9 mouse cellular contexts compared by ENCODE assay signal in the genomic region with DNA sequence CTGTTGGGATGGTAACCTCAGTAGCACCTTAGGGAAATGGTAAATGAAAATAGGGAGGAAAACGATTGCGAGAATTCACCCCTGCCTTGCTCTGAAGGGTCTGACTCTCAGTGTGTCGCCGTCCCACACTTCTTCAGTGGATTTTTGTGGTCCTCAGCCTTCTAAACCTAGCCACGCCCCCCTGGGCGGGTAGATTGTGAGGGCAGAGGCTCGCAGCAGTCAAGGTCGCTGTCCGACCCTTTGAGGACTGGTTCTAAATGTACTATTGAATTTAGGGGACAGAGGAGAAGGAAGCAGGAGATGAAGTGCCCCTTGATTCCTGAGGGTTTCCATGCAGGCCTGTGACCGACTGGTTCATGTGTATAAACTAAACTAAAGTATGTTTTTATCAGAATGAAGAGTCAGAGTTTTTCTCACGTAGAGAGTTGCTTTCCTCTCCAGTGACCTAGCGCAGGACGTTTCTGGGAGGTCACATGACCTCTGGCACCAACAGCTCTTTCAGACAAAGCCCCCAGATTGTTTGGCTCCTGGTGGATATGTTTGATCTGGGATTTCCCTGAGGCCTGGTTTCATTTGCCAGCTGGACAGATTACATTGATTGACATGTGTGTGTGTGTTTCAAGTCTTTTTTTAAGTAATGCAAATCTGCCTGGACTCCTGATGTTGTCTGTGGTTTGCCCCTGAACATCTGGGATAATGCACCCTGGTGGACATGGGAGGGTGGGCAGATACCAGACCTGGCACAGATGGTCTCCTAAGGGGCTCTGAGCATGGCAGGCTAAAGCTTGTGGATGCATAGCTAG.
A peak's percentile ranks its signal among the peaks of the same experiment; 100 is the strongest.
DNase-seq lines count a peak whose midpoint lies in the region; ATAC-seq and TF ChIP-seq lines count a peak whose summit lies in the region.
"Had no signal": no experiment of that assay in that cellular context is flagged by ENCODE, and none has a peak within 500 bp of the region (broad histone marks: within the 10 kb centered on the region; RNA-seq: fewer than 3 reads in every experiment).

No protein-coding gene starts in this region.

- peak overlapping the region; percentile 43 for H3K4me2 ChIP-seq in lung, embryonic 15.5 days
- peak overlapping the region; percentile 60 for H3K4me2 ChIP-seq in forebrain, embryonic 13.5 days
- peak overlapping the region; percentile 46 for H3K4me2 ChIP-seq in limb, embryonic 14.5 days (replicated peaks; ENCODE audit: low read depth, low read length, severe bottlenecking)
- H3K4me2 ChIP-seq in stomach, postnatal 0 days (replicated peaks; ENCODE audit: low read depth) = peak overlapping the region; percentile 17; the same call in 1 of the 2 replicates

- 0 out of 2 replicates have a peak overlapping the region, but pooled peaks have one; percentile 16 for H3K9ac ChIP-seq in lung, embryonic 15.5 days
- 0 out of 2 replicates have a peak overlapping the region, but pooled peaks have one; percentile 50 for H3K9ac ChIP-seq in forebrain, embryonic 13.5 days
- H3K9ac ChIP-seq in limb, embryonic 14.5 days (ENCODE audit: low read depth, low read length, severe bottlenecking) = peak overlapping the region; percentile 36; the same call in 1 of the 2 replicates
- no peak overlapping the region for H3K9ac ChIP-seq in stomach, postnatal 0 days (ENCODE audit: low read length)

- ATAC-seq in lung, embryonic 15.5 days (ENCODE audit: borderline replicate concordance, extremely low read depth, low FRiP score, low TSS enrichment) = no peak
- peak; percentile 33; the same call in 1 of the 2 replicates for ATAC-seq in forebrain, embryonic 13.5 days
- peak; percentile 50; the same call in 1 of the 2 replicates for ATAC-seq in limb, embryonic 14.5 days (ENCODE audit: low FRiP score, low read depth)
- ATAC-seq in stomach, postnatal 0 days (ENCODE audit: low FRiP score, low TSS enrichment) = no peak
- no peak for ATAC-seq in megakaryocyte progenitor cell, adult 5-6 weeks (replicated peaks; ENCODE audit: poor library complexity)

- H3K27me3 ChIP-seq in lung, embryonic 15.5 days = no peaks in the 10 kb centered on the region
- no peaks in the 10 kb centered on the region for H3K27me3 ChIP-seq in forebrain, embryonic 13.5 days
- H3K27me3 ChIP-seq in limb, embryonic 14.5 days (ENCODE audit: control insufficient read depth, insufficient read depth, low read length) = no peaks in the 10 kb centered on the region
- no peaks in the 10 kb centered on the region for H3K27me3 ChIP-seq in stomach, postnatal 0 days (ENCODE audit: control insufficient read depth, insufficient read depth, low read length)

- no peak for TF ChIP-seq CTCF in lung, adult 2 months (IDR thresholded peaks at IDR 0.05; ENCODE audit: insufficient read depth, low read length)
- TF ChIP-seq CTCF in stomach, postnatal 0 days (IDR thresholded peaks at IDR 0.05; ENCODE audit: low read depth) = no peak

- TF ChIP-seq EP300 in stomach, postnatal 0 days (optimal IDR thresholded peaks at IDR 0.05) = no peak

- no peaks in the 10 kb centered on the region for H3K4me1 ChIP-seq in lung, embryonic 15.5 days
- no peaks in the 10 kb centered on the region for H3K4me1 ChIP-seq in lung, adult 2 months (ENCODE audit: control insufficient read depth, insufficient read depth, low read length)
- peaks cover 14% of the 10 kb centered on the region for H3K4me1 ChIP-seq in forebrain, embryonic 13.5 days
- no peaks in the 10 kb centered on the region; the same call in 1 of the 2 replicates for H3K4me1 ChIP-seq in limb, embryonic 14.5 days (ENCODE audit: control insufficient read depth, insufficient read depth, low read length)
- no peaks in the 10 kb centered on the region for H3K4me1 ChIP-seq in stomach, postnatal 0 days (replicated peaks; ENCODE audit: control insufficient read depth, insufficient read depth)

- no peaks in the 10 kb centered on the region for H3K36me3 ChIP-seq in lung, embryonic 15.5 days
- no peaks in the 10 kb centered on the region for H3K36me3 ChIP-seq in forebrain, embryonic 13.5 days (ENCODE audit: poor library complexity, severe bottlenecking)
- no peaks in the 10 kb centered on the region for H3K36me3 ChIP-seq in limb, embryonic 14.5 days (ENCODE audit: control insufficient read depth, insufficient read depth, low read length)
- no peaks in the 10 kb centered on the region for H3K36me3 ChIP-seq in stomach, postnatal 0 days (ENCODE audit: control insufficient read depth, insufficient read depth, low read length)

- H3K4me3 ChIP-seq in lung, embryonic 15.5 days = peak overlapping the region; percentile 7; the same call in 1 of the 2 replicates
- H3K4me3 ChIP-seq in lung, adult 2 months (replicated peaks; ENCODE audit: extremely low read depth, low read depth, low read length) = no peak overlapping the region
- peak overlapping the region; percentile 33 for H3K4me3 ChIP-seq in forebrain, embryonic 13.5 days
- peak overlapping the region; percentile 26 for H3K4me3 ChIP-seq in limb, embryonic 14.5 days (replicated peaks; ENCODE audit: low read length)
- H3K4me3 ChIP-seq in stomach, postnatal 0 days (ENCODE audit: low read depth, low read length) = no peak overlapping the region
- H3K4me3 ChIP-seq: erythroblast, embryonic 14.5 days had no signal

- no peak overlapping the region for H3K27ac ChIP-seq in lung, embryonic 15.5 days
- H3K27ac ChIP-seq in forebrain, embryonic 13.5 days = no peak overlapping the region
- no peak overlapping the region for H3K27ac ChIP-seq in limb, embryonic 14.5 days (replicated peaks; ENCODE audit: low read depth, low read length)
- H3K27ac ChIP-seq in stomach, postnatal 0 days (replicated peaks) = no peak overlapping the region
- H3K27ac ChIP-seq: left cerebral cortex, adult 2 months had no signal

- DNase-seq in lung, adult 2 months = no peak
- no peak for DNase-seq in limb, embryonic 14.5 days (ENCODE audit: low spot score)
- DNase-seq in stomach, postnatal 0 days (ENCODE audit: low spot score) = no peak
- no peak for DNase-seq in layer of hippocampus, adult 8-10 months (ENCODE audit: low spot score in 2 of 2)

- TF ChIP-seq POLR2A in lung, adult 2 months (IDR thresholded peaks at IDR 0.05; ENCODE audit: borderline replicate concordance, extremely low read depth, low read depth, low read length) = no peak
- TF ChIP-seq POLR2A in limb, embryonic 14.5 days (IDR thresholded peaks at IDR 0.05; ENCODE audit: borderline replicate concordance, extremely low read depth, insufficient read depth, insufficient read length) = no peak

- no peaks in the 10 kb centered on the region for H3K9me3 ChIP-seq in lung, embryonic 15.5 days
- no peaks in the 10 kb centered on the region for H3K9me3 ChIP-seq in forebrain, embryonic 13.5 days (replicated peaks)
- no peaks in the 10 kb centered on the region for H3K9me3 ChIP-seq in limb, embryonic 14.5 days (ENCODE audit: control insufficient read depth, low read length)
- no peaks in the 10 kb centered on the region for H3K9me3 ChIP-seq in stomach, postnatal 0 days (ENCODE audit: control insufficient read depth, low read length)

- 10% methylated on average over 13 of the region's 13 CpGs for WGBS in lung, embryonic 15.5 days
- WGBS in lung, adult 2 months = 11% methylated on average over 13 of the region's 13 CpGs
- 11% methylated on average over 13 of the region's 13 CpGs for WGBS in forebrain, embryonic 13.5 days
- WGBS in limb, embryonic 14.5 days = 16% methylated on average over 13 of the region's 13 CpGs
- 13% methylated on average over 13 of the region's 13 CpGs for WGBS in stomach, postnatal 0 days

Comparison
In these comparisons a context has a peak if more than half of its experiments do, and no peak if none do; other contexts are left out.
1. H3K4me3 ChIP-seq: peak in lung, embryonic 15.5 days (single experiment), forebrain, embryonic 13.5 days (single experiment) and limb, embryonic 14.5 days (single experiment); none in lung, adult 2 months (single experiment) and stomach, postnatal 0 days (single experiment).
2. ATAC-seq: peak in forebrain, embryonic 13.5 days (single experiment) and limb, embryonic 14.5 days (single experiment); none in lung, embryonic 15.5 days (single experiment), stomach, postnatal 0 days (single experiment) and megakaryocyte progenitor cell, adult 5-6 weeks (single experiment).
3. Peak in every context shown above with its lines, with median percentiles within 50 percentile points of each other: H3K4me2 ChIP-seq.